Mouse (Mus musculus): ENCODE results near the gene Sec14l3.
"Not testable (repeated sequence)": the region's sequence is repeated elsewhere in the genome, so short reads cannot be mapped to it uniquely, and the experiment has no call there.

The Sec14l3 gene

DNA sequence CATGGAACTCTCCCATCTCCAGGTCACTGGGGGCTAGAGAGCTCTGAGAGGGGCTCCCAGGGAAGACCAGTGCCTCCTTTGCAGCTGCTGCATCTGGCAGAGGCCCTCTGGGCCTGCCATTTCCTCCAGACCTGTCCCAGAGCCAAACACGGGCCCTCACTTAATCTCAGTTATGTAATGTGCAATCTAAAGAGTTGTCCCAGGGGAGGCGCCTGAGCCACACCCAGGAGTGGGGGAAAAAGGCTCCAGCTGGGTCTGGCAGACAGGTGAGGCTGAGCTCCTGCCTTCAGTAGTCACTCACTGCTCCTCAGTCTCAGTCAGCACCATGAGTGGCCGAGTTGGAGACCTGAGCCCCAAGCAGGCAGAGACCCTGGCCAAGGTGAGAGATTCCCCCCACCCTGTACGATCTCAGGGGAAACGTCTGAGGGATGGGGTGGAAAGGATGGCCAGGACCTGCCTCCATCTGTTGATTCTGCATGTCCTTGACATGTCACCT lies at the start of gene Sec14l3:
TSS of gene Sec14l3 (plus strand) at position 215 of the 496 bp plus-strand sequence.
- DNase-seq, result no peak

GRCm38 (mm10) chr11:4015796-4016195 lies 48.8 kb upstream of the Sec14l3 start:
- not testable (repeated sequence) for DNase-seq

GRCm38 (mm10) chr11:4022111-4022510 lies 42.5 kb upstream of the Sec14l3 start:
- not testable (repeated sequence) for DNase-seq

DNA sequence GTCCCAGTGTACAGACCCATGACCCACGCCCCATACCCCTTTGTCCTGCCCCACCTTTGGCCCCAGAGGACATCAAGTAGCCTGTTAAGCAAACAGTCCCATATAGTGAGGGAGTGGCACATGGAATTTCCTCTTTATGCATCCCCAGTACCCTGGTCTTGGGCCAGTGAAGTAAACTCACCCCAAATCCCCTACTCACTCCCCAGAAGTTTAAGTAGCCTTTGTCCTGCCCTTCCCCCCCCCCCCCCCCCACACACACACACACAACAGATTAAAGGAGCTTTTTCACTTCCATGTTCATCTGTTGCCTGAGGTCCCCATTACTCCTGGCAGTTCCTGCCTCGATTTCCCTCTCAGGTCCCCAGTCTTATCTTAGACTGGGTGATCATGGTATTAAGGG lies 41.3 kb upstream of the Sec14l3 start:
- DNase-seq, result no peak

GRCm38 (mm10) chr11:4027066-4027465 lies 37.6 kb upstream of the Sec14l3 start:
- DNase-seq, result no peak

DNA sequence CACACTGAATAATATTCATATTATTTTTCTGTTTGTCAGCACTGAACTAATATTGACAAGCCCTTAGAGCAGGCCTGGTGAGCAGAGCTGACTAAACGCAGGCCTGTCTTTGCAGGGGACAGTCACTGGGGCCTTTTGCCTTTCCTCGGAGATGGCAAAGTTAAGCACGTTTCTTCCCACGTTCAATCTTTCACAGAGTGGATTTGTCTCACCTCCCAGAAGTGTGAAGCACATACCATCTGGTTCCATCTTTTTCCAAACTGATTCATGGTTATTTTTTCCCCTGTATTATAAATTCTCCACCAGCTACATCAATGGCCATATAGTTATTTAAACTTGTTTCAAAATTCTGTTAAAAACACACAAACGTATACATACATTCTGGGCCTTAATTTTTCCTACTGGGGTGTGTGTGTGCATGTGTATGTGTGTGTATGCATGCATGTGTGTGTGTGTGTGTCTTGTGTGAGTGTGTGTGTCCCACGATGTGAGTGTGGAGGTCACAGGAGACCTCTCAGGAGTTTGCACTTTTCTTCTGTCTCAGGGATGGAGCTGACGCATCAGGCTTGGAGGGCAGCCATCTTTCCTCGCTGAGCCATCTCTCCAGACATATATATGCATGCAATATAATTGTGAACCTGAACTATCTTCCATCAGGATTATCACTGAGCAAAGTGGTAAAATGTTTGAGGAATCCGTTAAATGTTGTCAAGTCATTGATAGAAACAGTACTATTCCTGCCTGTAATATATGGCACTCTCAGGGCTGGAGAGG lies 36.9 kb upstream of the Sec14l3 start:
- DNase-seq, result no peak

DNA sequence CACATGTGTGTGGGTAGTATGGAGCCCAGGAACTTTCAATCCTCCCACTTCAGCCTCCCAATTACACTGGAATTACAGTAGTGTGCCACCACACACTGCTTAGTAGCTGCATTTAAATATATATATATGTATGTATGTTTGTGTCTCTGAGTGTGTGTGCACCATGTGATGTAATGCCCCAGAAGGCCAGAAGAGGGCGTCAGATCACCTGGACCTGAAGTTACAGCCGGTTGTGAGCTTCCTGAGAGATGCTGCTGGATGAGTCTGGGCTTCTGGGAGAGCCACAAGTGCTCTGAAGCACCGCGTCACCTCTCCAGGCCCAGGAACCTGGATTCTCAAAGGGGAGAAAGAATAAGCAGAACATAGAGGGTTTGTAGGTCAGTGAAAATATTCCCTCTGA lies 35.3 kb upstream of the Sec14l3 start:
- no peak for DNase-seq

DNA sequence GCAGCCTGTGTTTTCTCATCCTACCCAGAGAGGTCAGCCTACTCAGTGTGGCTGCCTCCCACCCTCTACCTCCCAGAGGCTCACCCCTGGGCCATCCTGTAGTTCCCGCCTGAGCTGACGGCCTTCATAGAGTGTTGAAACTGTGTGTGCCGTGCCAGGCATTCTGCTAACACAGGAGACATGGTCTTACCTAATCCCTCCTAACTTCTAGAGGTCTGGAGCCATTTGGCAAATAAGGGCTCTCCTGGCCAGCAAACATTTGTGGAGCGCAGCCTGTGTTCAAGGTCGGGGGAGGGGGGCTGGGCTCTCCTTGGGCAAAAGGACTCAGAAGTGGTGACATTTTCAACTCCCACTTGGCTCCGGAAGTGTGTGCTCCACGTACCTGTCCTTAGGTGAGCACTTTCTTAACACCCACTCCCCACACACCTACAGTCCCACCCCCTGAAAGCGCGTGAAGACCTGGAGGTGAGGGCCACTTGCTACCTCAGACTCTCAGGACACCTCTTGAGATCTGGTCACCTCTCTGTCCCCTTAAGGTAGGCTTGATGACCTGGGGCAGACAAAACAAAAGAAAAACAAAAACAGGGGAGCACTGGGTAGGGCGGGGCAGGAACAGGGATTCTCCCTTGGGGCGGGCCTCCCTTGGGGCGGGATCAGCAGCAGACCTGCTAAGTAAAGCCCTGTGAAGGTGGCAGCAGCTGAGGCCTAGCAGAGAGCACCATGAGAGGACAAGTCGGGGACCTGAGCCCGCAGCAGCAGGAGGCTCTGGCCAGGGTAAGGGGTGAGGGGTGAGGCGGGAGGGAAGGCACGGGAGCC lies 33.3 kb upstream of the Sec14l3 start, which contains the start of gene Sec14l4:
TSS of gene Sec14l4 (plus strand) at position 337 of the 816 bp plus-strand sequence.
- DNase-seq, result no peak

GRCm38 (mm10) chr11:4031961-4032360 lies 32.7 kb upstream of the Sec14l3 start:
- DNase-seq, result no peak

- DNase-seq, result no peak
Observed at GRCm38 (mm10) chr11:4033471-4033870, 31.2 kb upstream of the Sec14l3 start.

DNA sequence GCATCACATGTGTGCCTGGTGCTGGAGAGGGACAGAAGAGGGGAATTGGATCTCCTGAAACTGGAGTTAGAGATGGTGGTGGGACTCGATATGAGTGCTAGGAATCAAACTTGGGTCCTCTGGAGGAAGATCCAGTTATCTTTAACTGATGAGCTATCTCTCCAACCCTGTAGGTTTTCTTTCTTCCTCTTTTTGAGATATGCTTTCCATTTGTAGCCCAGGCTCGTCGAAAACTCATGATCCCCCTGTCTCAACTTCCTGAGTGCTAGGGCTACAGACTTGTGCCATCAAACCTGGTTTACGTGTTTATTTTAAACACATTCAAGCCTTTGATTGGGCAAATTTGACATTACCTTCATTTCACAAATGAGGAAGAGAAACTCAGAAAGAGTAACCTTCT lies 30.5 kb upstream of the Sec14l3 start:
- DNase-seq, result no peak

GRCm38 (mm10) chr11:4035116-4035892 lies 29.3 kb upstream of the Sec14l3 start:
- DNase-seq, result no peak

DNA sequence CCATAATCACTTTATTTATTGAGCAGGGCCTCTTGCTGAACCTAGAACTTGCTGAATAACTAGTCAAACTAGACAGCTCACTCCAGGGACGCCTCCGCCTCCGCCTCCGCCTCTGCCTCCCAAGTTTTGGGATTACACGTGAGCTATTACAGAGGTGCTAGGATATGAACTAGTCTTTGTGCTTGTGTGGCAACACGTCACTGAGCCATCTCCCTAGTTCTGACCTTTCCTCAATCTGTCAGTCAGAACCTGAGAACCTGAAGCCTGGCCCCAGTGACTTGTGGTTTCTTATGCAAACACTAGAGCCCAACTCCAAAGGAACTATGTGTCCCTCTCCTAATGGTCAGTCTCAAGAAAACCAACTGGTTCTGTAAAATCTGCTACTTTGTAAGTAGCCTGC lies 28.7 kb upstream of the Sec14l3 start:
- DNase-seq, result no peak

DNA sequence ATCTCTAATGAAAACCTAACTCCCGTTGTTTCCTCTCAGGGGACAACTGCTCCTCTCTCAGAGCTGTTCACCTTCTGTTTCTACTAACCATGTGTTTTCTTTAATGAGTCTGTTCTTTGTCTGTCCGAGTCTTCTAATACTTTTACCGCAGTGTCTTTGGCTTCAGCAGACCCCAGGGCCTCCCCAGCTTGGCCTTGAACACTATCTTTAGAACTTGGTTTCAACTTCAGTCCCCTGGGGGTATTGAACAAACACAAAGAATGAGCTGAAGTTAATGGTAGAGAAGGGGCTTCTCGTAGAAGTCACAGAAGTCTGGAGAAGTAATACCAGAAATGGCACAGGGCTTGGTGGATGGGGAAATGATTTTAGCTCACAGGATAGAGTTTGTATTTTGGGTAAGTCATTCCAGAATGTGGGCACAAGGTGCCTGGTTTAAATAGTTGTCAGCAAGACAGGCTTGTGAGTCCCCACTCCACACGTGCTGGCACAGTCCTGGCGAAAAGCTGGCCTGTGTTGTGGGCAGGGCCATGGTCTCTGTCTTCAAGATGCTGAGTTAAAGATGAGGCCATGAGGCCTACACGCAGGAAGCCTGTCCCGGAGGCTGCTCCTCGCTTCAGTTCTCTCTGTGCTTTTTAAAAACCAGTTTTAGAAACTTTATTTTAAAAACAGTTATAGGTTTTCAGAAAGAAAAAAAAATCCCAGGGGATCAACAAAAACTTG lies 28.1 kb upstream of the Sec14l3 start:
- no peak for DNase-seq

DNA sequence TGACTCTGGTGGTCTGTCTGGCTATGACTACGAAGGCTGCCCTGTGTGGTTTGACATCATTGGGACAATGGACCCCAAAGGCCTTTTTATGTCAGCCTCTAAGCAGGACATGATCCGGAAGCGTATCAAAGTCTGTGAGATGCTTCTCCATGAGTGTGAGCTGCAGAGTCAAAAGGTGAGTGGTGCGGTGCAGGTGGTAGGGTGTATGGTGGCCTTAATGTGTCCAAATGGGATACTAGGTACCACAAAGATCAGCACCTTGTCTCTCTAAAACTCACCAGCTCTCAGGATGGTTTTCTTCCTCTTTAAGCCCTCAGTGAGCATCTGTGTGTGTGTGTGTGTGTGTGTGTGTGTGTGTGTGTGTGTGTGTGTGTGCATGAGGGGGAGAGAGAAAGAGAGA lies 24.7 kb upstream of the Sec14l3 start:
- DNase-seq, result no peak

DNA sequence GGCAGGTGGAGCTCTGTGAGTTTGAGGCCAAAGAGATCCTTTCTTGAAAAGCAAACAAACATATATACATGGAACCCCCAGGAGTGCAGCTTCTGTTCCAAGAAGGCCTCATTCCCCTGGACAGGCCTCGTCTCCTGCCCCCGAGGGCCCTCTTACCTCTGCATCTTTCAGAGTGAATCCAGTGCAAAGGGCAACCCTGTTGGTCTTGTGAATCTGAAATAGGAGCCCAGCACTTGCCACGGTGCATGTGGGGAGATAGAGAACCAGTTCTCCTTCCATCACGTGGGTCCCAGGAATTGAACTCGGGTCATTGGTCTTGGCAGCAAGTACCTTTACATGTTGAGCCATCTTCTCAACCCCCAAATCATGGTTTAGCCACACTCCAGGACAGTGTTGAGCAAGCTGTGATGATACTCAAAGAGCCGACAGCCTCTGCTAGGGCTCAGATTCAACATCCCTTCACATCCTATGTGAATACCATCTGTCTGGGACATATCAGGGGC lies 23.5 kb upstream of the Sec14l3 start:
- no peak for DNase-seq

- DNase-seq, result no peak
Observed at GRCm38 (mm10) chr11:4043081-4043480, 21.6 kb upstream of the Sec14l3 start.

GRCm38 (mm10) chr11:4046526-4046925 lies 18.1 kb upstream of the Sec14l3 start:
- peak; percentile 52 for DNase-seq

DNA sequence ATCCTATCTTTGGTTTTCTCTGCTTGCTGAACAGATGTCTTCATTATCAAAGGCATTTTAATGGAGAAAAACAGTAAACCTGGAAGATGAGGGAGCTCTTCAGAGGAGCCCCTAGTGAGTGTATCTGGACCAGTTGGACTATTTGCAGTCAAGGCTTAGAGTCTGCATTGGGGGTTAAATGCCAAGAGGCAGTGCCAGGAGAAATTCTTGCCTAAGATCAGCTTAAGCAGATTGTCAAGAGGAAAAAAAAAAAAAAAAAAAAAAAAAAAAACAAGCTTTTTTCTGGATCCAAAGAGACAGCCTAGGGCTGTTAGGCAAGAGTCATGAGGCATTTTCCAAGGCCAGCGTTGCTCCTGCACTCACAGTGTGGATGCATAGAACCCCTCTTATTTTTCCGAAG lies 16.9 kb upstream of the Sec14l3 start:
- no peak for DNase-seq

- no peak for DNase-seq
Observed at GRCm38 (mm10) chr11:4048438-4048837, 16.2 kb upstream of the Sec14l3 start.

GRCm38 (mm10) chr11:4053586-4053985 lies 11.1 kb upstream of the Sec14l3 start:
- DNase-seq, result peak; percentile 78

All from retina, postnatal 1 day (tissue).